Mouse (Mus musculus): ENCODE results near the gene Rbck1.

Rbck1 gene

DNA sequence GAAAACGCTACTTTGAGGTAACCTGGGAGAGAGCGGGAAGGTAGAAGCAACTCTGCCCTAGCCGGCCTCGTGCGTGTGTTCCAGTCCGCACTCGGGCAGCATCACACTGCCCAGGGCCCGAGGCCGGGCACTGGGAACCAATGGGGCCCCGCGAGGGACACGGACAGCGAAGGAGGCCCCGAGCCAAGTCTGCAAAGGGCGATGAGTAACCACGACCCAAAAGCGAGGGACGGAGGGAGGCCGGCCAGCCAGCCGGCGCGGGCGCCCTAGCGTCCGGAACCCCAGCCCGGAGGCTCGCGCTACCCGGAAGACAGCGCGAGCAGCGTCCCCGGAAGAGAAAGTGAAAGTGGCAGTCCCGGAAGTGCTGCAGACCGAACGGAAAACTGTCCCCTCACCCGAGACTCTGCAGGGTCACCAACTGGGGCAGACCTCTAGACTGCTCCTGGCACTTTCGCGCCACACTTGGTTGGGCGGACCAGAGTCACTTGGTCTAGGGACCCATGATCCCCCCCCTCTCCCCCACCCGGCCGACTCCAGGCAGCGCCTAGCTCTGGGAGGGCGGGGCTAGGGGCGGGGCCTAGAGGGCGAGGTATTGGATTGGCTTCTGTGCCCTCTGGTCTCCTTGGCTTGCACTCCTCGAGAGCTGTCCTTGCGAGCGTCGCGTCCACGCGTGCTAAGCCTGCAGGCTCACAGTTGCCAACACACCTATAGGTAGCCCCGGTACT, at the start of gene Rbck1:
TSS of gene Rbck1 (minus strand) at position 553 of the 725 bp plus-strand sequence.
- DNase-seq = peak; percentile 89 to 90

DNA sequence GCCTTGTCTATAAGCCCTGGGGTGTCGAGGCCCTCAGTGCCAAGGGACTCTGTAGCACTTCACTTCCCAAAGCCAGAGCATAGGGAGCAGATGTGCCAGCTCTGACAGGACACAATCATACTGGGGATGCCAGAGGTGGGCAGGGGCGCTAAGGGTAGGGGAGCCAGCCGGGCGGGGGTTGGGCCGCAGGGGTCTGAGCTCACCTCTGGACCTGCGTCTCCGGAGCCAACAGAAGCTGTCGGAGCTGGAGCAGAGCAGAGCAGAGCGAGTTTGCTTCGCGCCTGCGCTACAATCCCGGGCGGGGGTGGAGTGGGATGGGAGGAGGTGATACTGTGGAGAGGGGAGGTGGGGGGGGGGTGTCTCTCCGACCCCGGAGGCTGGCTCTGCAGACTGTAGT, 43.9 kb upstream of the Rbck1 start, which contains the start of gene Nrsn2:
TSS of gene Nrsn2 (minus strand) at position 294 of the 397 bp plus-strand sequence.
- no peak for DNase-seq

DNA sequence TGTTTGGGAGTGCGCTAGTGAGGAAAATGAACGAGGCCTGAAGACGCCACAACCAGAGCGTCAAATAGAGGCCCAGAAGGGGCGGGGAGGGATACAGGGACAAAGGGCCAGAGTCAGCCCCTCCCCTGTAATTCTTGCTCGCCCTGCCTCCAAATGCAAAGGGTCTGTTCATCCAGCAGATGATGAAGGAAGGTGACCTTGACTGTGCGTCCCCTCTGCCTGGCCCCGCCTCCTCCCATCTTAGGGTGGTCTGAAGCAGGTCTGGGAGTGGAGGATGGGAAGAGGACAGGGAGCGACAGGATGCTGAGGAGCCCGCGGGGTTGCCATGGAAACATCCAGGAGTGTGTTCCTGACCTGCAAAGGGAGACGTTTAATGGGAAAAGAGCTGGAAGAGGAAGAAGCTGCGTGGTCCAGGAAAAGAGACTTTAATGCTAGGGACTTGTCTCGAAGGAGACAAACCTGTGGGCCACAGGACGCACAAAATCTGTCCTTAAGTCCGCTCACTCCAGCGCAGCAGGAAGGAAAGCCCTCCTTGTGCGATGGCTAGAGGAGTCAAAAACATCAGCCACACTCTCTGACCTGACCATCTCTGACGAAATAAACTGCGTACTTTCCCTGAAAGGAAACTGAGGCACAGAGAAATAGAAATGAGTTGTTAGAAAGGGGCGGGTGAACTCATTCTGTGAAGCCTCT, 43.3 kb upstream of the Rbck1 start:
- no peak for DNase-seq

DNA sequence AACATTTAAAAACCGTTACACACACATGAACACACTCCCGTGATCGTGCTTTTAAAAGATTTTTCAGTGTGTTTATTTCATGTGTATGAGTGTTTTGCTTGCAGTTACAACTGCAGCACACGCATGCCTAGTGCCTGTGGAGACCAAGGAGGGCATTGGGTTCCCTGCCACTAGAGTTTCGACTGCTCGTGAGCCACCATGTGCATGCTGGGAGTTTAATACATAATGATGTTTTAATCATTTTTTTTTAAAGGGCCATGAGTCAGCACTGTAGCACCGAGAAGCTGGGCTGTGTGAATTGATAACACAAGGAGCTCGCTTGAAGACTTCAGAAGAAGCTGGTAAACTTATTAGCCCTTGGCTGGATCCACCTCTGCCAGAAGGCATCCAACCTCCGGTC, 41.1 kb upstream of the Rbck1 start:
- DNase-seq = no peak

DNA sequence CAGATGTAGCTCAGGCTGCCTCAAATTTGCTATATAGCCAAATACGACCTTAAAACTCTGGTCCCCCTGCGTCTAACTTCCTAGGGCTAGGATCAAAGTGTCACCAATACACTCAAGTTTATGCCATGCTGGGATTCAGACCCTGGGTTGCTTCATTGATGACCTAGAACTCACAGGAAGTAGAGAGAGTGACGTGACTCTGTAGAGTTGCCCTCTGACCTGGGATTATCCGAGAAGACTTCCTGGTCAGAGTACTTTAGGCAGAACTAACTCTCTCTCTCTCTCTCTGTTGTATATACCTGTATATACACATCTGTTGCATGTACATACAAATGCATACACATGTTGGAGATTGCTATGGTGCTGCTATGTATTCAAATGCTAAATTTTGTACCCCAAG, 40.2 kb upstream of the Rbck1 start:
- DNase-seq = no peak

DNA sequence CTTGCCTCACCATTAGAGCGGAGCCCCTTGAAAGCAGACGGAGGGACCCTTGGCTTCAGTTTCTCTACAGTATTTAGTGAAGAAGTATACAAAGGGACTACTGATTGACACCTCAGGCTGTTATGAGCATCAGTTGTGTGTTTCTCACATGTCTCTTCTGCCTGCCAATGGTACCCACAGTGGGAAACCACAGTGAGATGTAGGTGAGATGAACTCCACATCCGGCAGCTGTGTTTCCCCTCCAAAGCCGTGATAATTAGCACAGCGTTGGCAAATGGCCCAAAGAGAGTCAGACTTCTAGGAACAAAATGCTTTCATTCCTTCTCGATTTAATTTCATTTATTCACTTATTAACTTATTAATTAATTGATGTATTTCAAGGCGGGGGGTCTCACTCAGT, 39.7 kb upstream of the Rbck1 start:
- no peak for DNase-seq

DNA sequence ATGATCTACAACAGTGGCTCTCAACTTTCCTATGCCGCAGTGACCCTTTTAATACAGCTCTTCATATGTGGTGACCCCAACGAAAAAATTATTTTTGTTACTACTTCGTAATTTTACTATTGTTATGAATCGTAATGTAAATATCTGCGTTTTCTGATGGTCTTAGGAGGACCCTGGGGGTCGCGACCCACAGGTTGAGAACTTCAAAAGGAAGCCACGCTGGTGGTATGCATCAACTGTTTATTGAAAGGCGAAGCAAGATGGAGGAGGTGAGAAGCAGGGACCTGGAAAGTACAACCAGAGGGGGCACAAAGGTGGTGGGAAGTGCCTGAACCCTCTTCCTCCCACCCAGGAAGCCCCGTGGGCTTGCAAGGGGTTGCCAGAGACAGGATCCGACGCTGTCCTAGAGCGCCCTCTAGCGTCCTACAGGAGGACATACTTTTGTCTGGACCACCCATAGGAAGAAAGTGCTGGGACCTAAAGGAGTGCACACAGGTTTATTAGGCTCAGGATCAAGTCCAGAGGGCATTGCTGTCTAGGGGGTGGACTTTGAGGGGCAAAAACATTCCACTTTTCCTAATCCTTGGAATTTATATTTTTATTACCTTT, 36.2 kb upstream of the Rbck1 start:
- DNase-seq = peak; percentile 39 to 76

DNA sequence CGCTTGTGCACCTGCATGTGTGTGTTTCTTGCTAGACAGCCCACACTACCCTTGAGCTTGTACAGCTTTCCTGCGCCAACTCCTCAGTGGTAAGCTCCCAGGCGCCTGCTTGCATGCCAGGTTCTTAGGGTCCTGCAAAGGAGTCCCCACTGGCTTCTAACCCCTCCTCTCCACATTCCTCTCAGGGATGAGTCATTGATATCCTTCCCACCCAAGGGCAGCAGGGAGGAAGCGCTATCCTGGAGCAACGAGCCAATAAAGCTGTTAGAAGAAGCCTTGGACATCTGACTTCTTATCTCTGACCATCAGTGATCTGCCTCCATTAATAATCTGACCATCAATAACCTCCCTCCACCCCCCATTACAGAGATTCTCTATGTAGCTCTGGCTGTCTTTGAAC, 35.5 kb upstream of the Rbck1 start:
- no peak for DNase-seq

DNA sequence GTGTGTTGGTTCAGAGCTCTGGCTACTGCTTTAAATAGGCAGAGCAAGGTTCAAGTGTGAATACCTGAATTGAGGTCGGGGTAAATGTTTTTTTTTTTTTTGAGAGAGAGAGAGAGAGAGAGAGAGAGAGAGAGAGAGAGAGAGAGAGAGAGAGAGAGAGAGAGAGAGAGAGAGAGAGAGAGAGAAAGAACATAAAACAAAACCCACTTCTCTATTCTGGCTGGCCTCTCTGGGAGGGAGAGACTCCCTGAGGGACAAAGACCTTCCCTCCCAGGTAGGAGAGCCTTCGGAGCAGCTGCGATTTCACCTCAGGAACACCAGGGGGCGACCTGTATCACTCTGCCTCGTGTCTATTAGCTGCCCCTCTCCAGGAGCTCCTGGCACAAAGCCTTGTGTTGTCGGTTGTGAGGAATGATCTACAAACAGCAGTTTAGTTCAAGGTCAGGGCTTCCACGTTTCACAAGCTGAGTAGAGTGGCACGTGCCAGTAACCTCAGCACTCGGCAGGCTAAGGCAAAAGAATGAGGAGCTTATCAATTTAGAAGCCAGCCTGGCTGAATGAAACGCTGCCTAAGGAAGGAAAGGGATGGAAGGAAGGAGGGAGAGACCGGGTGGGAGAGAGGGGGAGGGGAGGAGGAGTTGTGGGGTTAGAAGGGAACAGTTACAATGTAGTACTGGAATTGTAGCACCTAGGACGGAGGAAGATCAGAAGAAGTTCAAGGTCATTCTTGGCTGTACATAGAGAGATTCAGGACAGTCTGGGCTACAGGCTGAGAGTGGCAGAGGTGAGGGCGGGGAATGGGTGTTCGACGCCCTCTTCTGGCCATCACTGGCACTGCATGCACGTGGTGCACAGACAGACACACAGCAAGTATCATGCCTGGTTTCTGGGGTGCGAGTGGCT, 31.0 kb upstream of the Rbck1 start:
- peak; percentile 90 to 94 for DNase-seq

DNA sequence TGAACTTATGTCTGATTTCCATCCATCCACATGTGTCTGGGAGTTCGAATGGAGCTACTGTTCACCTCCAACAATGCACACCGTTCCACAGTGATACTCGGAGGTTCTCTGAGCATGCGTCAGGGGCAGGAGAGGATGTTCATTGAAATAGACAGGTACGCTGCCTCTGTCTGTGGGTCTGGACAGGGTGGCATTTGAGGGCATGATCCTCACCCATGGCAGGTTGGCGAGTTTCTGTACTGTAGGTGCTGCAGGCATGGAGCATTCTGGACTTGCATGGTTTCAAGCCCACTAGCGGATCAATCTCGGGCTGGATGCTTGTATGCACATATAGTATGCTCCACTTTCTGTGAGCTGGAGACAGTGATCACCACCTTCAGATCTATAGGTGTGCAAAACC, 28.7 kb upstream of the Rbck1 start:
- no peak for DNase-seq

DNA sequence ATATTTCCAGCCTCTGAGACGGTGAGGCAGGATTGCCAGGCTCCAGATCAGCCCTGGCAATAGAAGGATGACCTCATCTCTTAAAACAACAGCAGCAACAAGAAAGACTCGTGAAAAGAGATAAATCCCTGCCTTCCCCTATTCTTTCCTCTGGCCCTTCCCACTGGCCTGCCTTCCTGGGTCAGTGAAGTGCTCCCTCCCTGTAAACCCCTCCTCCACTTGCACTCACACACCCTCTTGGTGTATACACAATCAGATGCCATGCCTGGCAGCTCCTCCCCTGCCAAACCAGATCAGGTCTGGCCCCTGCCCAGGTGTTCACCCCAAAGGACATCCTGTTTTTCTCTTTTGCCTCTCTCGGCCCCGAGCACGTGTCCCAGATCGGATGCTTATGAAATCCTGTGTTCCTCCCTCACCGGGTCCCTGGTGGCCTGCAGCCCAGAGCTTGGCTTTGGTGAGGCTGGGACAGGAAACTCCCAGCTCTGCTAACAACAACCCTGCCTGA, 27.9 kb upstream of the Rbck1 start:
- DNase-seq = peak; percentile 78 to 85

DNA sequence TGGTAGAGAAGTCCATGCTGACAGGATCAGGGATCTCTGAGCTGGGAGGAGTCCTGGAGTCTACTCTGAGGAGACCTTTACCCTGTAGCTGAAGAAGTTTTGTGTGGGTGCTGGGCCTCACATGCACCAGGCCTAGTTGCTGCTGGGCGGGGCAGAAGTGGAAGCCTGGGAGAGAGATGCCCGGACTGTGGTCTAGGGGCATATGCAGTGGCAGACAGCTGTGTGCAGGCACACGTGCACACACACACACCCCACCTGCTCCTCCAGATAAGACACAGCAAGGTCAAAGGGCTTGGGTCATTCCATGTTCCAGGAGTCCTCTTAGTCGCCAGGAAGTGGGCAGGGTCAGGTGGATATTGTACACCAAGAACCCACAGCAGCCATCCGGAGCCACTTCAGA, 27.2 kb upstream of the Rbck1 start:
- DNase-seq = peak; percentile 62 to 63

DNA sequence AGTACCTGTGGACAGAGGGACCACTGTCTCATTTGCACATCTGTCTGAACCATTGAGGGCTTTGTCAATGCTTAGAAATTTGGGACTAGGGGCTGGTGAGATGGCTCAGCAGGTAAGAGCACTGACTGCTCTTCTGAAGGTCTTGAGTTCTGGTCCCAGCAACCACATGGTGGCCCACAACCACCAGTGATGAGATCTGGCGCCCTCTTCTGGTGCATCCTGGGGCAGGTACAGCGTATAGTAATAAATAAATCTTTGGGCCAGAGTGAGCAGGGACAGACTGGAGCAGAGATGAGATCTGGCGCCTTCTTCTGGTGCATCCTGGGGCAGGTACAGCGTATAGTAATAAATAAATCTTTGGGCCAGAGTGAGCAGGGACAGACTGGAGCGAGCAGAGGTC, 26.5 kb upstream of the Rbck1 start:
- peak in 1 of 2 experiments; percentile 32 for DNase-seq

DNA sequence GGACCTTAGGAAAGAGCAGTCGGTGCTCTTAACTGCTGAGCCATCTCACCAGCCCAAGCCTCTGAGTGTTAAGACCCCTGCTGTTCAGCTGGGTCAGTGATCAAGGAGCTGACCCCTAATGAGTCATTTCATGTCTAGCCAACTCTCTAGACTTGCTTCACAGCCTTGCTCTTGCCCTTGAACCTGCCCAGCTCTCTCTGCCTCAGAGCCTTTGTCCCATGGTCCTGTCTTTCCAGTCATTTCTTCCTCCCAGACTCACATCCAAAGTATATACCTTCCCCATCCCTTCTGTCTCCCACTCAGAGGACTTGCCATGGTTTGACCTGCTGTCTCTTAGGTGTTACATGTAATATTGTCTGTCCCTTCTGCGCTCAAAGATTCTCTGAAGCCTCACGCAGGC, 24.8 kb upstream of the Rbck1 start:
- no peak for DNase-seq

DNA sequence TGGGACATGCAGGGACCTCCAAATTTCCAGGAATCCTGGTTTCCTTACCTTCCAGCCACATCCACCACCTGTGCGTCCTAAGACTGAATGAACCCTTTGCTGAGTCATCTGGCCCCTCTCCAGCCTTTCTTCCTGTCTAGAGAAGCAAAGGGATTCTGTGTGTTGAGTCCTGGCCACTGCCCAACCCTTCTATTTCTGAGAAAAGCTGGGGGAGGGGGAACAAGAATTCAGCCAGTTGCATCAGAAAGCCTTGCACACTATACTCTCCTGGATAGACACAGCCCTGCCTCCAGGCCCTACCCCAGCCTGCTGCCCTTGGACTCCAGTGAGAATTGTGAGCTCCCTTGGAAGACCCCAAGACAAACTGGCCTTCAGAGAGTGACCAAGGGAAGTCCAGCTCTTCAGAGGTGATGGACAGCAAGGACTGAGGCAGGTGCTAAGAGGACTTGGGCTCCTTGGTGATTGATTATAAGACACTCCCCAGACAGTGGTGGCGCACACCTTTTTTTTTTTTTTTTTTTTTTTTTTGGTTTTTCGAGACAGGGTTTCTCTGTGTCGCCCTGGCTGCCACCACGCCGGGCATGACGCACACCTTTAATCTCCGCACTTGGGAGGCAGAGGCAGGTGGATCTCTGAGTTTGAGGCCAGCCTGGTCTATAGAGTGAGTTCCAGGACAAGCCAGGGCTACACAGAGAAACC, 17.5 kb upstream of the Rbck1 start:
- peak; percentile 79 to 84 for DNase-seq

DNA sequence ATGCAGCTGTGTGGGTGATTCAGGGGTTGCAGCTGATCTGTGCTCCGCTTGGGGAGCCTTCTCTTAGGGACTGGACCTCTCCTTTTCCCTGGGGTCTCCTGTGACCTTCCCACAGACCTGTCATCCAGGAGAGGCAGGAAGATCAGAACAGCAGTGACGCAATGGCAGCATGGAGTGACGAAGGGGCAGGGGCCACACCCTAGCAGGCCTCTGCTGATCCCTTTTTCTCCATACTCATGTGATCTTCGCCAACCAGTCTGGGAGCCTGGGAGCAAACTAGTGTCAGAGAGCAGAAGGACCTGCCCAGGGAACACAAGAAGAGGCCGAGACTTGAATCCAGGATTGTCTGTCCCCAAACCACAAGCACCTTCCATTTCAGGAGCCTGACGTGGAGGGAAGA, 16.8 kb upstream of the Rbck1 start:
- DNase-seq = no peak

DNA sequence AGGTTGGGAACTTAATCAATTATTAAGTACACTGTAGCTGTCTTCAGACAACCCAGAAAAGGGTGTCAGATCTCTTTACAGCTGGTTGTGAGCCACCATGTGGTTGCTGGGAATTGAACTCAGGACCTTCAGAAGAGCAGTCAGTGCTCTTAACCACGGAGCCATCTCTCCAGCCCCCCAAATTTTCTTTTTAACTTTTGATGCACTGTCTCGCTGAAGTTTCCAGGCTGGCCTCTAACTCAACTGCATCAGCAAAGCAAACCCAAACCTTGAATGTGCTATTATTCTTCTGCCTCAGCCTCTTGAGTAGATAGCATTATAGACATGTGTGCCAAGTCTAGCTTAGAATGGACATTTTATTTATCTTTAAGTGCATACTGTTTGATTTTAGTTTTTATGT, 15.3 kb upstream of the Rbck1 start:
- no peak for DNase-seq

DNA sequence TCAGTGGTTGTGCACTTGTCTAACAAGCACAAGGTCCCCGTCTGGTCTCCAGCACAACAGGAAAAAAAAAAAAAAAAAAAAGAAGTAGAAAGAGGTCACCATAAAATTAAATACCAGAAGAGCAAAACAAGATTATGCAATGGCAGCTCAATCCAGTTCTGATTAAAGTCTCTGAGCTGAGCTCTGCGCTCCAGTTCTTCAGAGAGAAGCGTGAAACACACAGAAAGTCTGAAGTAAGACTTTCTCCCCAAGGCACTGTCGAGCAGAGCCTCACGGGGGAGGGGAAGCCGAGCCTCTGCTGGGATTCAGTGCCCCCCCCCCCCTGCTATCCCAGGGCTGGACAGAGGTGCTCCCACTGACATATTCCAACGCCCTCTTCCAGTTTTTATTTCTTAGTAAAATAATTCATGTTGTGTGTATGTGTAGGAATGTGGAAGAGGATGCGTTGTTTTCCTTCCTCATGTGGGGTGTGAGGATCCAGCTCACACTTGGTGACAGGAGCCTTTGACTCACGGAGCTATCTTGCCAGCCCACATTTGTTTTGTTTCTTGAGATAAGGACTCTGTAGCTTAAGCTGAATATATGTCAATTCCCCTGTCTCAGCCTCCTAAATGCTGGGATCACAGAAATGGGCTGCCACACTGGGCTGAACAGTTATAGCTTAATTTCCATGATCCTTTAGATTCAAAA, 14.5 kb upstream of the Rbck1 start:
- no peak for DNase-seq

DNA sequence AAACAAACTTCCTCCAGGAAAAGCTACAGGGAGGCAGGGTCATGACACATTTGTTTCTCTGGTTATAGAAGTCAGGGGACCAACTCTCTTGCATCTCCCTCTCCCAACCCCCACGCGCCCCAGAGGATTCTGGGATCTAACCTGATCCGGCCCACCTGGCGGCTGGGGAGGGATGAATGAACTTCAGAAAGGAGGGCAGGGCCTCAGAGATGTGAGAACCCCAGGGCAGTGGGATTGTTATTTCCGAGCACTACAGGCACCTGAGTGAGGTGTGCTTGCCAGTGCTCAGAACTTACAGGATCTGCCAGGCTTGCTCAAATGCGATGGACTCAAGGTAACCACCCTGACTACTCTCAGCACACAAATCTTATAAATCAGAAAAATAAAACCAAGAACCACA, 12.9 kb upstream of the Rbck1 start:
- no peak for DNase-seq

DNA sequence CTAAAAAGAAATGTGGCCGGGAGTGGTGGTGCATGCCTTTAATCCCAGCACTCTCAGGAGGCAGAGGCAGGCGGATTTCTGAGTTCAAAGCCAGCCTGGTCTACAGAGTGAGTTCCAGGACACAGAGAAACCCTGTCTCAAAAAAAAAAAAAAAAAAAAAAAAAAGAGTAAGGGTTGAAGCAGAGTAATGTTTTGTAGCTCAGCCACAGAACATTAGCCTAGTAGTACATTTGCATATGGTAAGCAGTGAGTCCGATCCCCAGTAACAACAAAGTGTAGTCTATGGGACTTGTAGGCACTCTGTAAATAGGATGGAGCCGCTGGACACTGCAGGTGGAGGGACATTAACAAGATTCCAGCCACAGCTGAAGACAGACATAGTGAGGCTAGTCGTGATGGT, 12.5 kb upstream of the Rbck1 start:
- no peak for DNase-seq

DNA sequence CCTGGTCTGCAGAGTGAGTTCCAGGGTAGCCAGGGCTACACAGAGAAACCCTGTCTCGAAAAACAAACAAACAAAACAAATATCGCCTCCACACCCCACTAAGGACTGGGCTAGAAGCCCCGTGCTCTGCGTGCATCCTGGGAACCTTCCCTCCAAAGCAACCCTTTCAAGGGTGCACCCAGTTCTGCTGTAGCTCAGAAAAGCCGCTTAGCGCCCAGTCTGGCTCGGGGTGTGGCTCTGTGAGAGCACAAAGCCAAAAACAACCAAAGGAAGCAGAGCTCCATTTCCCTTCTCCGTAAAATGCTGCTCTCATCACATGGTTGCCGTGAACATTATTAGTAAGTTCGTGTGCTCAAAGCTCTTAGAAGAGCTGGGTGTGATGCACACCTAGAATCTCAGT, 11.9 kb upstream of the Rbck1 start:
- peak in 1 of 2 experiments; percentile 47 for DNase-seq

All from kidney, postnatal 36 days (tissue).